Mouse (Mus musculus) MEL-GATA-1-ER (cell line): Measurements from ENCODE around the gene Myh2.

ENCODE experiments used
- DNase-seq: peaks from one replicate; pipeline ENCODE4 v3.0.0-alpha.2; 2012; ENCODE audit warnings: low read depth; ENCODE audit errors: extremely low read depth

The Myh2 gene

GRCm38 (mm10) chr11:67237481-67238079 is 66.8 kb downstream of the Myh2 start, which contains the start of gene Myh4:
Gene Myh4, plus strand, starts transcription at chr11:67238029.
- no peak for DNase-seq

- DNase-seq, result no peak
Observed at GRCm38 (mm10) chr11:67241051-67241450, 70.2 kb downstream of the Myh2 start.
